Mouse (Mus musculus) spleen, adult 2 months (tissue): ENCODE measurements around the gene Gm13277.
"Not testable (repeated sequence)": the region's sequence is repeated elsewhere in the genome, so short reads cannot be mapped to it uniquely, and the experiment has no call there.

ENCODE experiments used
- CTCF ChIP-seq: fragments of 200-500 bp; IDR thresholded peaks from 2 replicates; pipeline ENCODE4 v1.5.1; 2011; ENCODE audit warnings: mild to moderate bottlenecking, inconsistent platforms; ENCODE audit not compliant: insufficient read depth, insufficient read length, insufficient replicate concordance; ENCODE audit errors: extremely low read depth
- POLR2A ChIP-seq: fragments of 200-500 bp; IDR thresholded peaks from 2 replicates; pipeline ENCODE4 v1.6.1; 2011; ENCODE audit warnings: low read depth, low read length, inconsistent platforms

GRCm38 (mm10) chr4:88779550-88779949, 8.9 kb upstream of the Gm13277 start, which contains the start of gene Gm13272:
- not testable (repeated sequence) for TF ChIP-seq CTCF, POLR2A
